Mouse (Mus musculus) heart, postnatal 10 days (tissue): ENCODE results near the gene Slc12a1. TPM values are rescaled to one million over a fixed set of nuclear protein-coding genes. Genes with fewer than 3 reads are reported as not detected.

ENCODE experiments used
- DNase-seq, 2 experiments: peaks; one replicate each; pipeline ENCODE4 v3.0.0; 2021
- intact Hi-C: fragments of 180-260 bp; cut with DNase I; formaldehyde crosslinking; loops from one replicate; pipeline ENCODE4 v1.15.1; 2025
- total RNA-seq, 2 experiments: library from RNA; stranded (reverse); gene quantifications; 2 replicates each; pipeline ENCODE4 v1.2.3; 2021

The Slc12a1 gene
- total RNA-seq, 2 experiments from 2014 or later = not detected

DNA sequence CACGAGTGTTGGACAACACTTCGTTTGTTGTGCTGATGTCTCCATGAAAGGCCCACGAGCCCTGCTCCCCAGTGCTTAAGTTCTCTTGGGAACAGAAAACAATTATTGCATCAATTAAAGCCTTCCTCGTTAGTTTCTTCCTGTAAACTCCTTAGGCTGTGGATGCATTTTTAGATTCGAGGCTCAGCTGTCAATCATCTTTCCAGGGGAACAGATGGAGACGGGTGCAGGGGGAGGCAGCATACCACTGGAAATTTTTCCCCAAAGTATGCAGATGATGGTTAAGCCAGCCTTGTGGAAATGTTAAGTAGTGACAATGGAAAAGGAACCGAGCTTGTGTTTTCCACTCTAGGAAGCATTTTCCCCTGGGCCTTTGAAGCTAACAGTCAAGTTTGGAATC lies 44.5 kb downstream of the Slc12a1 start:
- intact Hi-C loops = no loop called here
- no peak for DNase-seq

DNA sequence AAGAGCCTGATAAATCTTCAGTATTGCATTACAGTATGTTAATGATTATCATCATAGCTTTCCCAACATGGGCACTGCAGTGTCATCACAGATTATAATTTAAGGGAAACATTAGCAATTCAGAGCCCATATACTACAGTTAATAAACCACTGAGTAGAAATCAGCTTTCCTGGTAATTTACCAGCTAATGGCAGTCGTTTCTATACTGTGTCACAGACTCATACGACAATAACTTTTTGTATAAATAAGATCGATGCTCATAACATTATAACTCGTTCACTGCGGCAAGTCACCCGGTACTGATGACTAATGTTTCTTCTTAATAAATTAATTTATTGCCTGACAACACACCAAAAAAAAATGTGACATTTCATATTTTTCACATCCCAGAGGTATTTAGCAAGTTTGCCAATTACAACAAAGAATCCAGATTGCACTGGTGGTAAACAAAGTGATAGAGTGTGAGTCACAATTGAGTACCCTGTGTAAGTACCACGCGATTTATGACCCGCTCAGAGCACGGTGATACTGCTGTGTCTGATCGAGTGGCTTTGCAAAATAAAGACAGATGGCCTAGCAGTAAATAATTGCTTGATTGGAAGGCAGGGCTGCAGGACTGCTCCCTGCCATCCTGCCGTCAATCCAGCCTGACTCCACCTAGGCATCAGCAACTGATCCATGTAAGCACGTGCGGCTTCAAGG lies 56.7 kb downstream of the Slc12a1 start:
- intact Hi-C loops = no loop called here
- no peak for DNase-seq

- intact Hi-C loops = loop anchor here (5.0 kb wide), 1 partner anchor 1900 kb away; no protein-coding TSS in a partner anchor
- no peak for DNase-seq
These were observed 59.7 kb downstream of the Slc12a1 start for GRCm38 (mm10) chr2:125211831-125212510.

DNA sequence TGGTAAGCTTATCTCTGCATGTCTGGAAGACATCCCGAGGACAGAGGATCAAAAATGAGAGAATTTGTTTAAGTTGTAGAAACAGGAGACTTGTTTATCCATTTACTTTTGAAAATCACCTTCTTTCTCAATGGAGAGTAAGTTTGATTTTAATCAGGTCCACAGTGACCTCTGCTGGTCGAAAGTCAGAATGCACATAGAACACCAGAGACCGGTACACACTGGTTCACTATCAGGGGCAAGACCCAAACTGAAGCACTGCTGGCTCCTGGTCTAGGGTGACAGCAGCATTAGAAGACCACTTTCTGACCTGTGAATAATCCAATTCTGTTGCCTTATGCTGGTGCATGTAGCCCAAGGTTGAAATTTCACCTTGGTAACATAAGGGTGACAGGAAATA lies 62.3 kb downstream of the Slc12a1 start:
- intact Hi-C loops = loop anchor here (5.0 kb wide), 1 partner anchor 1902 kb away; no protein-coding TSS in a partner anchor

DNA sequence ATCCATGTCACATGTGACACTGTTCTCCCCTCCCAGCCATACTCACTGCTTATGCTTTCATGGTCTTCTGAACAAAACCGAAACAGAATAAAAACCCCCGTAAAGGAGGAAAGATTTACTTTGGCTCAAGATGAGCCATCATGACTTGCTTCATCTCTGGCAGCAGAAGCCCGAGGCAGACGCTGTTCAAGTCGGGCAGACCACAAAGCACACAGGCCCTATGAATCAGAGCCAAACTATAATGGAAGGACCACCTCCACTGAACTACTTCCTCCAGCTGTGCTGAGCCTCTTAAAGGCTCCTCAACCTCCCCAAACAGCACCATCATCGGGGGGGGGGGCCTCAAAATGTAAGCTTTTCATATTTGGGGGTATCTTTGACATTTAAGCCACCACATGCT lies 65.0 kb downstream of the Slc12a1 start:
- no peak for DNase-seq
- intact Hi-C loops = no loop called here

More for the DNA sequence above, 62.3 kb downstream of the Slc12a1 start:
- DNase-seq = peak; percentile 67 to 86

DNA sequence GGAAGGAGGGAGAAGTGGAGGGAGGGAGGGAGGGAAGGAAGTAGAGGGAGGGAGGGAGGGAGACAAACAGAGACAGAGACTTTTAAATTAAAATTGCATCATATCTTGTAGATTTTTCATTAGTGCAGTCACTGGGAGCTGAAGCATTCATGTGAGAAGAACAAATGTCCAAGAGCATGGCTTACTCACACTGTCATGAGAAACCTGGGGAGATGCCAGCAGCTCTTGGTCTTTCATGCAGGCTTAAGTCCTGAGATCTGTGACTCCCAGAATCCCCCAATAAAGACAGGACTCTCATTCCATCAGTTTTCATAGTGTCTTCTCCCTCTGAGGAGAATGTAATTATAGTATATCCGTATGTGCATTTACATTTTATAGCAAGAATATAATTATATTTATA lies 66.3 kb downstream of the Slc12a1 start:
- intact Hi-C loops = no loop called here

GRCm38 (mm10) chr2:125219268-125219667 lies 67.0 kb downstream of the Slc12a1 start:
- intact Hi-C loops = no loop called here
- peak; percentile 15 to 34 for DNase-seq

More for the DNA sequence above, 66.3 kb downstream of the Slc12a1 start:
- DNase-seq = peak; percentile 15 to 21

- intact Hi-C loops = no loop called here
- DNase-seq = no peak
These were observed 69.4 kb downstream of the Slc12a1 start for GRCm38 (mm10) chr2:125221673-125222072.

DNA sequence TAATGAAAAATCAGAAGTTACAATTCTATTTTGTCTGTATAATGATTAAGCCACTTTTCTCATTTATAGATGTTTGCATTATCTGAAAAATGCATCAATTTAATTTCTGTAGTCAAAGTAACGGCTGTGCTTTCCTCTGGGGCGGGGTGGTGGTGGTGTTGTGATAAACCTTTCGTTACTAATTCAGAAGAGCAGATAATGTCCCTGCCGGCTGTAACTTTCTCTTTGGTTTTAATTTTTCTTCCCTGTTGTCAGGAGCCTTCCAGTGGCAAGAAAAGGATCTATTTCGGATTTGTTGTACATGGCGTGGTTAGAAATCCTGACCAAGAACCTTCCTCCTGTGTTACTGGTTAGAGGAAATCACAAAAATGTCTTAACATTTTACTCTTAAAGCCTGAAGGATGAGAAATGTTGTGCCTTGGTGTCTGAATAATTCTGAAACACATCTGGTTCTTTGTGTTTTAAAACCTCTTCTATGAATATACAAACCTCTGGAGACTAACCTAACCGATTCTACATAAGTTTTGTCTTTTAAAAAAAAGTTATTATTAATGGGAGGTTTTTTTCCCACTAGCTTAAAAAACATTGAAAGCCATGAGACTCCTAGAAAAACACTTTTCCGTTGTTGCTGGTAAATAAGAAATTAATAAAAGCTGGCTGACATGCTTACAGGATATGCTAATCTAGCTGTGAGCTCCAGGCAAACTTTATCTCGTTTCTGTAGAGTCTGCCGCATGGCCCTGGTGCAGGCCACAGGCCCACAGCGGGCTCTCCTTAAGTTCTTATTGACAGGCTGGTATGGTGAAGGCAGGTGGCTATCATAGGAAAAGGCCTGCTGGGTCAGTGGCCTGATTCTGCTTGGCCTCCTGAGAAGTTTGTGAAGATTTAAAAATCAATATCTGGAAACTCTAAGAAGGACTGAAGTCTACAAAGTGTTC lies 76.4 kb downstream of the Slc12a1 start:
- no peak for DNase-seq
- intact Hi-C loops = no loop called here

DNA sequence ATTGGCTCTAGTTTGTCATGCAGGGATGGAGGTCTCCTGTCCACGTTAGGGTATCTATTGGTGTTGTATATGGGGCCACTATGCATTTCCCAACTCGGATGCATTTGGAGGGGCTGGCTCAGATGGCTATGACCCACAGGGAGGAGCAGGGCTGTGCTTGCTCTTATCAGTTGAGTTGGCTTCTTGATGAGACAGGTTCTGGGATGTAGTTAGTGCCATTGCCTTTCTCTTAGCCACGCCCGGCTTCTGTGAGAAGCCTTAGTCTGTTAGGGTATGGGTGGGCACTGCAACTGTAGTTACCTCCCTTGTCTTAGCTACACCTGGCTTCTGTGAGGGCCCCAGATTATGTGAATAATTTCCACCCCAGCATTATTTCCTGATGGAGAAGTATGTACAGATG lies 79.9 kb downstream of the Slc12a1 start:
- intact Hi-C loops = no loop called here
- no peak for DNase-seq

DNA sequence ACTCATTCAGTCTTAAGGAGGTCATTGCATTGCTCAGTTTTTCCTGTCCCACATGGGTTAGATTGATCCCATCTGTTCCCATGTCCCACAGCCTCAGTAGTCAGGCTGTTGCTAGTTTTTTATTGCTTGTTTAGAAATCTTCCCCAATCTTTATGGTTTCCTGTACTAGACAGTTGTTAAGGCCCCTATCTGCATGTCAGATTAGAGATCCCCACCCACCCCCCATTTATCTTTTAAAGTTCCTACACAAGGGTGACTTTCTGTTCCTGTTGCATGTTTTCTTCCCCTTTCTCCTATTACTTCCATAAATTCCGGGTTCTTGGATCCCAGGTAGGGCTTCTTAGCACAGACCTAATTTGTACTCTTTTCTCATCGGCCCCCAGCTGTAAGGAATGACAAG lies 81.2 kb downstream of the Slc12a1 start:
- intact Hi-C loops = no loop called here

GRCm38 (mm10) chr2:125234049-125234448 lies 81.7 kb downstream of the Slc12a1 start:
- intact Hi-C loops = no loop called here
- DNase-seq = no peak

More for the DNA sequence above, 81.2 kb downstream of the Slc12a1 start:
- DNase-seq = no peak

GRCm38 (mm10) chr2:125245545-125246285 lies 93.4 kb downstream of the Slc12a1 start:
- intact Hi-C loops = no loop called here
- DNase-seq = no peak

GRCm38 (mm10) chr2:125246669-125247068 lies 94.4 kb downstream of the Slc12a1 start:
- intact Hi-C loops = no loop called here
- DNase-seq = peak in 1 of 2 experiments; percentile 16

- intact Hi-C loops = no loop called here
- DNase-seq = peak; percentile 93 to 96
These were observed 95.0 kb downstream of the Slc12a1 start, which contains the start of gene Dut for GRCm38 (mm10) chr2:125247108-125247961. Gene Dut, plus strand, starts transcription at chr2:125247190.

DNA sequence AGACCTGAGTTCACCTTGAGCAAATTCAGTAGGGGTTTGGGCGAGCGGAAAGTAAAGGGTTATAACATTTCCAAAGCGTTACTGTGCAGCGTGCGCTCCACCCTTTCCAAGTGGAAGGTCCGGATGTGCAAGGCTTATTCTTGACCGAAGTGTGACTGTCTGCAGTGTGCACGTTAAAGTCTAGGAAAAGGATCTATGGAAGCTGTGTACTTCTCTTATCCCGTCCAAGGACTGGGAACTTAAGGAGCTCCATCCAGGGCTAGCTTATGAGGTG lies 95.6 kb downstream of the Slc12a1 start:
- no peak for DNase-seq
- intact Hi-C loops = no loop called here

- DNase-seq = no peak
These were observed 96.0 kb downstream of the Slc12a1 start for GRCm38 (mm10) chr2:125248256-125248655.

DNA sequence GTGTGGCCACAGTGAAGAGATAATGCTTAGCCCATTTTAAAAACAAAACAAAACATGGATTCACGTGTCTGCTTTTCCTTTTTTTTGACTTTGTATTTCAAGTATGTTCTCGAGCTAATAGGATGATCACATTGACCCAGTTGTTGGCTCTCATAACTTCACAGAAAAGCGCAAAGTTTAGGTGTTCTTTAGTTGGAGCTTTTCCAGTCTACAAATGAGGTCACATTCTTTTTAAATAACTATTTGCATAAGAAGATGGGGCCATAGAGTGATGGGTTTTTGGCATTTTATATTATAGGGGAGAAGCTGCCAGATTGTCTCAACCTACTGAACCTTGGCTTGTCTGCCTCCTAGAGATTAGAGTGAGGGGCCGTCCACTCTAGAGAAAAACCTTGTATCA lies 97.0 kb downstream of the Slc12a1 start:
- no peak for DNase-seq
- intact Hi-C loops = no loop called here

More at GRCm38 (mm10) chr2:125248256-125248655, 96.0 kb downstream of the Slc12a1 start:
- intact Hi-C loops = no loop called here

DNA sequence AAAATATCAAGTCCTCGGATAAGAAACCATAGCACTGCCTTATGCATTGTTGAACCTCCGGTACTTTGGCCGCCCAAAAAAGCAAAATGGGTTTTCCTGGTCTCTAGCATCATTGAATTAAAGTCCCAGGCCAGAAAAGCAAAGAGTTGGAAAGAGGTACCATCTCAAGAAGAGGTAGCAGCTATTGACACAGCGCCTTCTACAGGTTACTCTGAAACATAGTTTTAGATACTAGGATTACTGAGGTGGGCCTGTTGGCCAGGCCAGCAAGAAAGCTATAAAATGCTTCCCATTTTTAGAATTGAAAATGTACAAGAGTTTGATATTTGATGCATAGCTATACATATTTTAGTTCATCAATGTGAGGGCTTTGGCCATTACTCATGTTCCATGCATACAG lies 97.6 kb downstream of the Slc12a1 start:
- intact Hi-C loops = no loop called here
- no peak for DNase-seq
